Mouse (Mus musculus) adrenal gland, adult 18-20 months (tissue): Measurements from ENCODE around the gene Clmp. TPM values are rescaled to one million over a fixed set of nuclear protein-coding genes. Genes with fewer than 3 reads are reported as not detected.

Experiments
- total RNA-seq, 2 experiments: library from RNA; stranded (reverse); gene quantifications; 1 replicate in 1 of 2; 2 replicates in 1 of 2; pipeline ENCODE4 v1.2.3; 2021

Clmp gene
- total RNA-seq, 2 experiments from 2014 or later: 5.2 to 8.1 TPM

Other genes with a start within 250 kb of the Clmp start
- 1,000 to 10,000 TPM in 1 of 2 experiments, 100 to 1,000 TPM in 1; 440 to 1,090 TPM for gene Gramd1b, start 154.6 kb upstream of the Clmp start, total RNA-seq
- gene Gm21915, start 15.3 kb upstream of the Clmp start, total RNA-seq: not detected
- 1,000 to 10,000 TPM; 3,946 to 4,032 TPM for gene Hspa8, start 115.0 kb downstream of the Clmp start, total RNA-seq
- gene Bsx, start 188.2 kb downstream of the Clmp start, total RNA-seq: not detected